Mouse (Mus musculus) ES-Bruce4 (cell line): ENCODE measurements around the gene Nup35. TPM values are rescaled to one million over a fixed set of nuclear protein-coding genes. Genes with fewer than 3 reads are reported as not detected.

Experiments
- H3K27ac ChIP-seq: 2 replicates; pipeline ENCODE4 v1.5.1; 2012; ENCODE audit warnings: low read length, inconsistent platforms; ENCODE audit not compliant: insufficient read depth
- H3K27me3 ChIP-seq: 2 replicates; pipeline ENCODE4 v1.6.1; 2012; ENCODE audit warnings: mild to moderate bottlenecking, low read length, inconsistent platforms; ENCODE audit not compliant: control insufficient read depth, poor library complexity, insufficient read depth, severe bottlenecking
- H3K36me3 ChIP-seq: 2 replicates; pipeline ENCODE4 v1.6.1; 2012; ENCODE audit warnings: inconsistent platforms, mild to moderate bottlenecking, low read length, moderate library complexity; ENCODE audit not compliant: control insufficient read depth, poor library complexity, insufficient read depth, severe bottlenecking
- H3K4me1 ChIP-seq: one replicate; pipeline ENCODE4 v1.8.1; 2011; ENCODE audit warnings: low read length; ENCODE audit not compliant: control insufficient read depth, insufficient read depth
- H3K4me3 ChIP-seq: 2 replicates; pipeline ENCODE4 v1.5.1; 2011; ENCODE audit warnings: low read depth, mild to moderate bottlenecking, low read length
- H3K9ac ChIP-seq: 2 replicates; pipeline ENCODE4 v1.6.1; 2012; ENCODE audit warnings: low read depth, mild to moderate bottlenecking, inconsistent platforms; ENCODE audit not compliant: poor library complexity, severe bottlenecking
- H3K9me3 ChIP-seq: replicated peaks from 2 replicates; pipeline ENCODE4 v1.6.1; 2012; ENCODE audit warnings: mild to moderate bottlenecking, low read length, inconsistent platforms; ENCODE audit not compliant: control insufficient read depth, poor library complexity, insufficient read depth, severe bottlenecking
- CTCF ChIP-seq: IDR thresholded peaks from one replicate; pipeline ENCODE4 v1.8.1; 2011; ENCODE audit warnings: low read depth, low read length
- EP300 ChIP-seq: IDR thresholded peaks from 2 replicates; pipeline ENCODE4 v1.6.1; 2011; ENCODE audit warnings: low read depth, low read length; ENCODE audit not compliant: insufficient read depth
- POLR2A ChIP-seq: IDR thresholded peaks from one replicate; pipeline ENCODE4 v1.8.1; 2011; ENCODE audit warnings: low read length; ENCODE audit not compliant: insufficient read depth
- polyA plus RNA-seq: library from polyadenylated mRNA; stranded (reverse); fragments of >200 nt; gene quantifications from 2 replicates; pipeline ENCODE4 v1.2.4, GENCODE M21; 2011; ENCODE audit warnings: low read depth; ENCODE audit not compliant: missing spikeins, insufficient read depth, insufficient read length

Gene Nup35
- polyA plus RNA-seq, 1 experiment = 44.9 TPM

GRCm38 (mm10) chr2:80683727-80684239 is 66.7 kb downstream of the Nup35 start:
- Histone ChIP-seq H3K9me3 (no peaks in the 10 kb centered on the region), H3K27ac (no peak overlapping the region), H3K36me3 (no peaks in the 10 kb centered on the region), H3K9ac (no peak overlapping the region), H3K4me3 (no peak overlapping the region), H3K4me1 (no peaks in the 10 kb centered on the region), H3K27me3 (no peaks in the 10 kb centered on the region)
- TF ChIP-seq EP300 = no peak
- no peak for TF ChIP-seq POLR2A
- no peak for TF ChIP-seq CTCF

DNA sequence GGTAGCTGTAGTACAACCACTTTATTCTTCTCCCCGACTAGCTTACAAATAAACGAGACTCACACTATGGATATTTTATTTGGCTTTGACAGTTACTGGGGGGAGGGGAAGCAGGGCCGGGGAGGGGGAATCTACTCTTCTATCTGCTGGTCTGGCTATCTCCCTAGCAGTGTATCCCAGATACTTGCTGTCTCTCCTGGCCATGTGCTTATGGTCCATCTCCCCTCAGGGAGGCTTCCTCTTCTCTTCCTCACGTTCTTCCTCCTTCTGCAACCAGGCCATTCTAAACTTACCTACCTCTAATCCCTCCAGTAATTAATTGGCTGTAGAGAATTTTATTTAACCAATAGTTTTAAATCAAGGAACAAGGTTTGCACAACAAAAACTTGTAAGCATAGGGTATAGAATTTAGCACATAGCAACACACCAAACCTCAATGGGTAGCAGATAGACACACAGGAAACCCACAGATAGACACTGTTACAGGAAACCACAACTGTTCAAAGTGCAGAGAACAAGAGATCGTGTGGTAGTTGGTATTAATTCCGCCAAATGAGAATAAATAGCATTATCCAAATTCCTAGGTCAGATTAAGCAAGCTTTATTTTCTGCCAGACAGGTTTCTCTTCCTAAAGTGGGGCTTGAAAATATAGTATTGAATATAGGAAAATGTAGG is 67.5 kb downstream of the Nup35 start:
- no peak for TF ChIP-seq EP300
- no peak for TF ChIP-seq POLR2A
- TF ChIP-seq CTCF = no peak
- Histone ChIP-seq H3K27me3 (no peaks in the 10 kb centered on the region), H3K9ac (no peak overlapping the region), H3K4me1 (no peaks in the 10 kb centered on the region), H3K9me3 (no peaks in the 10 kb centered on the region), H3K4me3 (no peak overlapping the region), H3K36me3 (no peaks in the 10 kb centered on the region), H3K27ac (no peak overlapping the region)

- no peaks in the 10 kb centered on the region for H3K4me1 ChIP-seq
- no peak for TF ChIP-seq EP300
- no peak for TF ChIP-seq CTCF
- TF ChIP-seq POLR2A = no peak
- no peaks in the 10 kb centered on the region for H3K9me3 ChIP-seq
- H3K9ac ChIP-seq = no peak overlapping the region
- no peaks in the 10 kb centered on the region for H3K27me3 ChIP-seq
- no peaks in the 10 kb centered on the region for H3K36me3 ChIP-seq
- no peak overlapping the region for H3K27ac ChIP-seq
- H3K4me3 ChIP-seq = no peak overlapping the region
Observed at GRCm38 (mm10) chr2:80688261-80688660, 71.2 kb downstream of the Nup35 start.

GRCm38 (mm10) chr2:80707429-80707828 is 90.4 kb downstream of the Nup35 start:
- TF ChIP-seq CTCF (peak; percentile 22), EP300 (no peak)
- Histone ChIP-seq H3K27me3 (no peaks in the 10 kb centered on the region), H3K4me3 (no peak overlapping the region), H3K4me1 (no peaks in the 10 kb centered on the region), H3K27ac (no peak overlapping the region), H3K36me3 (no peaks in the 10 kb centered on the region), H3K9me3 (no peaks in the 10 kb centered on the region), H3K9ac (no peak overlapping the region)

Other genes starting within 250 kb of the Nup35 start
- 1.4 TPM in 2 replicates for gene Frzb, start 169.6 kb upstream of the Nup35 start, polyA plus RNA-seq
- gene Nckap1, start 35.9 kb upstream of the Nup35 start, polyA plus RNA-seq = 151 and 160 TPM in 2 replicates
- 19.8 and 20.1 TPM in 2 replicates for gene Dusp19, start 191 bp upstream of the Nup35 start, polyA plus RNA-seq